Mouse (Mus musculus): ENCODE results near the gene Hoxa11.

Gene Hoxa11

GRCm38 (mm10) chr6:52219234-52219942, 26.2 kb downstream of the Hoxa11 start:
- no peak for DNase-seq

GRCm38 (mm10) chr6:52218643-52219215, 26.9 kb downstream of the Hoxa11 start:
- no peak for DNase-seq

GRCm38 (mm10) chr6:52217895-52218642, 27.5 kb downstream of the Hoxa11 start:
- DNase-seq: no peak

- DNase-seq: no peak
Observed at GRCm38 (mm10) chr6:52217459-52217768, 28.2 kb downstream of the Hoxa11 start.

- no peak for DNase-seq
Observed at GRCm38 (mm10) chr6:52216691-52217458, 28.7 kb downstream of the Hoxa11 start.

GRCm38 (mm10) chr6:52215771-52216535, 29.7 kb downstream of the Hoxa11 start:
- DNase-seq: no peak

- DNase-seq: no peak
Observed at GRCm38 (mm10) chr6:52215070-52215469, 30.5 kb downstream of the Hoxa11 start.

GRCm38 (mm10) chr6:52214271-52214670, 31.3 kb downstream of the Hoxa11 start:
- no peak for DNase-seq

- no peak for DNase-seq
Observed at GRCm38 (mm10) chr6:52213119-52213986, 32.3 kb downstream of the Hoxa11 start, which contains the start of the genes Hoxa3 and Gm28308. Gene Hoxa3, minus strand, starts transcription at chr6:52213336. Gene Gm28308, minus strand, starts transcription at chr6:52213339.

- DNase-seq: no peak
Observed at GRCm38 (mm10) chr6:52212556-52213118, 33.0 kb downstream of the Hoxa11 start.

- no peak for DNase-seq
Observed at GRCm38 (mm10) chr6:52211961-52212360, 33.6 kb downstream of the Hoxa11 start.

- DNase-seq: peak; percentile 58
Observed at GRCm38 (mm10) chr6:52211170-52211935, 34.3 kb downstream of the Hoxa11 start.

- no peak for DNase-seq
Observed at GRCm38 (mm10) chr6:52209685-52210046, 35.9 kb downstream of the Hoxa11 start.

GRCm38 (mm10) chr6:52208868-52209684, 36.5 kb downstream of the Hoxa11 start:
- no peak for DNase-seq

- DNase-seq: no peak
Observed at GRCm38 (mm10) chr6:52208072-52208867, 37.3 kb downstream of the Hoxa11 start, which contains the start of gene Hoxa6. Gene Hoxa6, minus strand, starts transcription at chr6:52208722.

GRCm38 (mm10) chr6:52207684-52207976, 38.0 kb downstream of the Hoxa11 start:
- DNase-seq: no peak

- DNase-seq: no peak
Observed at GRCm38 (mm10) chr6:52206882-52207683, 38.5 kb downstream of the Hoxa11 start.
